Mouse (Mus musculus) spleen, postnatal 4 days (tissue): ENCODE data around the gene Irak2.

Experiments used
- DNase-seq, 2 experiments: peaks; one replicate each; pipeline ENCODE4 v3.0.0; 2022; ENCODE audit warnings: low spot score in 2 of 2

Irak2 gene

DNA sequence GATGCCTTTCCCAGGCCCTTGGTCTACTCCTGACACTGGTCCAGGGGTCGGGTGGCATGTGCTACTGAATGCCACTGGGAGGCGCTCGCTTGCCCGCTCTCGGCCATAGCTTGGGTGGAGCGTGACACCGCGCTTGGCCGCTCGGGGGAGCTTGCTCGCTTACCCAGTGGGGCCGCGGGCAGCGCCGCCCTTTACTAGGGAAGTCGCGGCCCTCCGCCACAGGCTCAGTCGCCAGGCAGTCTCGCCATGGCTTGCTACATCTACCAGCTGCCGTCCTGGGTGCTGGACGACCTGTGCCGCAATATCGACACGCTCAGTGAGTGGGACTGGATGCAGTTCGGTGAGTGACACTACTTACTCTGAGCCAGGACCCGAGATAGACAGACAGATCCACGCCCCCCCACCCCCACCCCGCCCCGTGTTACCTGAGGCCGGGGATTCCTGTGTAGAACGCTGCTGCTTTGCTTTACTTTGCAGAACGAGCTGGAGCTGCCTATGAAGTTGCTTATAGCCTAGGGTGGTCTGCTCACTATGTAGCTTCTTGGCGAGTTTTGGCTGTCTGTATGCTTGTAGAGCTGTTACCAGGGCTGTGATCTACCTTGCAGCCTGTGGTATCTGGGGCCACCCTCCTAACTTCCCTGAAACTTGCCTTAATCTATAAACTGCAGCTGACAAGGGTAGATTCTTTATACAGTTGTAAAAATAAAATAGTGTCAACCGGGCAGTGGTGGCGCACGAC, at the start of gene Irak2:
Gene Irak2, plus strand, starts transcription at position 166 of the 739 bp plus-strand sequence.
- peak; percentile 95 to 98 for DNase-seq

DNA sequence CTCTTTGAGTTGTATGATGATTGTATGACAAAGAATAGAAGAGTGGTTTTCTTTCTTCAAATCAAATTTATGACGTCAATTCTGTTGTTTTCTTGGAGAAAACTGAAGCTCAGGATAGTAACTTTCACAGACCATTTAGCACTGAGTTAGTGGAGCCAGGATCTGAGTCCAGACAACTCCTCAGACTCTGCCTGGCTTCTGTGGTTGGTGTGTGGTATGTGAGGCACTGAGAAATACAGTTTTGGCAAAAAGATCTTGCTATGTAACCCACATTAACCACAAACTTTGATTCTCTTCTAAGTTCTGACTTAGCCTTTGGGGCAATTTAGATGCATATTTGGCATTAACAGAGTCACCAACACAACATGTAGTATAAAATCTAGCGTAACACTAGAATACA, 45.6 kb upstream of the Irak2 start:
- no peak for DNase-seq

DNA sequence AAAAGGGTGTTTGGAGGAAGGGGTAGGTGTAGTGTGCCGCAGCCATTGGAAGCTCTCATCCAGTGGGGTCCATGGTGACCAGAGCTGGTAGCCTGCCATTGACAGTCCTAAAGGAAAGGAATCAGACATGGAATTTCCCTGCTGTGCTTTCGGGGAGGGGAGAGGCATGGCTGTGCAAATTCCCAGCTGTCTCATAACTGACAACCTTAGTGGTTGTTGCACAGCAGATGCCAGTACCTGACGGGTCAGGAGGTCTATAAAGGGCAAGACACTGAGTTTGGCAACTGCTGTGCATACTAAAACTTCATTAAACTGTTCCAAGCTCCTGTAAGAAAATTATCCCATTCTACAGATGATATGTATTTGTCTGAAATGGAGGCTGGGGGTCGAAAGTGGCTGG, 40.3 kb upstream of the Irak2 start:
- no peak for DNase-seq

DNA sequence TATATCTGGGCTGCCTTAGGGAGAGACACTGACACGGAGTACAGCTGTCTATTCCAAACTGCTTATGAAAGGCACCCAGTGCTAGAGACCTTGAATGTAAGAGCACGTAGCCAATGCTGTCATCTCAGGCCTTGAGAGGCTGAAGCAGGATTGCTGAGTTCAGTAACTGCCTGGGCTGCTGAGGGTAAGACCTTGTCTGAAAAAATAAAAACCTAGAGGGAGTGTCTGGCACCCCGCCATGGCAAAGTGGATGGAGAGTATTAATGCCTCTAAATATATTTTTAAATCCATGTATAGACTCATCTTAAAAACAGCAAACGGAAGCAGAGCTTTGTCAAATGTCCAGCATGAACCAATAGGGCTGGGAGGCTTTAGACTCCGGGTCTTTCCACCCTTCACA, 38.4 kb upstream of the Irak2 start:
- DNase-seq: no peak

DNA sequence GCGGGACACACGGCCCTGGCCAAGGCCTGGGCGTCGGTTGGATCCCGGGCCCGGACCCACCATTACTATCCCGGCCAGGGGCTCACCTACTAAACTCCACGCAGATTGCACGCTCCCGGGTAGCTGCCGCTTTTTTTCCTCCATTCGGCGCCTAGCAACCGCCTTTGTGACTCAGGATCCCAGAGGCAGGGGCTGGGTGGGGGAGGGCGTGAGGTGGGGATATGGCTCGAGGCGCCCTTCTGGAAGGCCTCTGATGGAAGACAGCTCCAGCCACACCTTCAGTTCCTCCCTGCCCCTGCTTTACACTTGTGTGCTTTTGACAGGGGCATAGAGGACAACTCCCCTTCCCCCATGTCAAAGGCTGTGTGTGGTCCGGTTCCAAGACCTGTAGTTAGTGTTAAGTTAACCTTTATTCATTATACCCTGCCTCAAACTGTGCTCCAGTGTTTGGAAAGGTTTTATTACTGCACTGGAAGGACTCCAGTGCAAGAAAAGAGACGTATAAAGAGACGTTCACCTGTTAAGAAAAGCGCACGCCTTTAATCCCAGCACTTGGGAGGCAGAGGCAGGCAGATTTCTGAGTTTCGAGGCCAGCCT, 37.6 kb upstream of the Irak2 start, which contains the start of gene Fancd2os:
Gene Fancd2os, minus strand, starts transcription at position 173 of the 597 bp plus-strand sequence.
- no peak for DNase-seq

DNA sequence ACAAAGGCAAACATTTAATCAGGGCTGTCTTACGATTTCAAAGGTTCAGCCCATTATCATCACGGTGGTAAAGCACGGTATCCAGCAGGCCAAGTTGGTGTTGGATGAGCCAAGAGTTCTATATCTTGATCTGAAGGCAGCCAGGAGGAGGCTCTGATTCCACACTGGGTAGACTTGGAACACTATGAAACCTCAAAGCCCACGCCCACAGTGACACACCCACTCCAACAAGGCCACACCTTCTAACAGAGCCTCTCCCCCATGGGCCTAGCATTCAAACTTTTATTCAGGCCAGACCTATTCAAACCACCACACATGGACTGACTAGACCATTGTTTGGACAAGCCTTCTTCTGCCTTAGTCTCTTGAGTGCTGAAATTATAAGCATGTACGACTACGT, 35.4 kb upstream of the Irak2 start:
- no peak for DNase-seq

DNA sequence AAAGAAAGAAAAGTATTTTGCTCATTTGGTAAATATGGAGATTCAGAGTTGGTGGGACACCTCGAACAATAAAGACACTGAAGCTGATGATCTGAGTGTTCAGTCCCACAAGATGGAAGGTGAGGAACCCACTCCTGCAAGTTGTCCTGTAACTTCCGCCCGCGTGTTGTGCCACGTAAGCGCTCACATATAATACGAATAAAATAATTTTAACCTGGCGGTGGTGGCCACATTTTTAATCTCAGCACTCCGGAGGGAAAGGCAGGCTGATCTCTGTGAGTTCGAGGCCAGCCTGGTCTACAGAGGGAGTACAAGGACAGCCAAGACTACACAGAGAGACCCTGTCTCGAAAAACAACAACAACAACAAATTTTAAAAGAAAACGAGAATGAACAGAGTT, 34.3 kb upstream of the Irak2 start:
- DNase-seq: no peak

DNA sequence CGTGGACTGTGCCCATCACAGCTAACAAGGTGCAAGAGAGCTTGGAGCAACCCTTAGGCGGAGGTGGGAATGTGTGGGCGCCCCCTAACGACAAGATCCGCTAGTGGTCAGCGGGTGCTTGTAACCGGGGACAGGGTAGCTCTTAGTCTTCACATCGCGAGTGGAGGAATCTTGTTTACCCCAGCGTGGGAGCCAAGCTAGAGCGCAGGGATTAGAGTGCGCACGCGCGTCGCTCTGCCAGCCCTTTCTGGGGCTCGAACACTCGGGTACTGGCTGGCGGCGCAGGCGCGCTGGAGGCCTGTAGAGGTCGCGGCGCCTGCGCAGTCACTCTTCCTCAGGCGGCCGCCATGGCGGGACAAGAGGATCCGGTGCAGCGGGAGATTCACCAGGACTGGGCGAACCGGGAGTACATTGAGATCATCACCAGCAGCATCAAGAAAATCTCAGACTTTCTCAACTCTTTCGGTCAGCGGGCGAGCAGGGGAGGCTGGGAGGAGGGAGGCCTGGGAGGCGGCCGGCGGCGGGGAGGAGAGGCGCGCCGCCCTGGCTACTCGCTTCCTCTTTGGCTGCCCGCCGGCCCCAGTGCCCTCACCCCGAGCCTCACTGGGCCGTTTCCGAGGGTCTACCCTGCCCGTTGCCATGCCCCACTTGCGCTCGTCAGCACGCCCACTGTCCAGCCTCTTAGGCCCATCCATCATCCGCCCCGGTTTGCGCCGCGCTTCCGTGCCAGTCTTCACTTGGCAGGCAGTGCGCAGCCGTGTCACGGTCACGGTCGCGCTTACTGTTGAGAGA, 33.6 kb upstream of the Irak2 start, which contains the start of gene Brk1:
Gene Brk1, plus strand, starts transcription at position 341 of the 792 bp plus-strand sequence.
- peak; percentile 83 to 93 for DNase-seq

DNA sequence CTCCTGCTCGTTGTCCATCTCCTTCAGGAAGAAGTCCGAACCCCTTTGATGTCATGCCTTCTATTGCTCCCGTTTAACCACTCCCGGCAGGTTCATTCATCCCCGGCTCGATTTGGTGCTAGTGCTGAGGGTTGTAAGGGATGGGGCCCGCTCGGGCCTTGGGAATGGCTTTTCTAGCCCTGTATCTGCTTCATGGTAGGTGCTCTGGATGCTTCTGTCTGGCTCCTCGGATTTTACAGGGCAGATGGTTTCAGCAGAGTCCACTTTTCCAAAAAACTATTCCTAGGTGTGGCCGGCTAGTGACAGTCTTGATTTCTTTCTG, 33.1 kb upstream of the Irak2 start:
- DNase-seq: no peak

DNA sequence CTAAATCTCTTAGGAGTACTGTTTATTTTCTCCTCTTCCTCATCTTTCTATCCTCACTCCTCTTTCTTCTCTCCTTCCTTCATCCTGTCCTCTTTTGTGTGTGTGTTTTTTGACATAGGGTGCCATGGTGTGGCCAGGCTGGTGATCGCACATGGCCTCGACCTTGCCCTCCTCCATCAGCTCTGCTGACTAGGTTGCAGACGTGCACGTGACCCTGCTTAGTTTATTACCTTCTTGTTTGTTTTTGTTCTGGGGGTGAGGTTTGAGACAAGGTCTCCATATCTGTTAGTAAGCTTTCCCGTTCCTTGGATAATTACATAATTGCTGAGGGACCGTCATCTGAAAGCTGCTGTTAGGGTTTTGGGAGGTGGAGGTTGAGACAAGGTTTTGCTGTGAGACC, 29.4 kb upstream of the Irak2 start:
- no peak for DNase-seq

DNA sequence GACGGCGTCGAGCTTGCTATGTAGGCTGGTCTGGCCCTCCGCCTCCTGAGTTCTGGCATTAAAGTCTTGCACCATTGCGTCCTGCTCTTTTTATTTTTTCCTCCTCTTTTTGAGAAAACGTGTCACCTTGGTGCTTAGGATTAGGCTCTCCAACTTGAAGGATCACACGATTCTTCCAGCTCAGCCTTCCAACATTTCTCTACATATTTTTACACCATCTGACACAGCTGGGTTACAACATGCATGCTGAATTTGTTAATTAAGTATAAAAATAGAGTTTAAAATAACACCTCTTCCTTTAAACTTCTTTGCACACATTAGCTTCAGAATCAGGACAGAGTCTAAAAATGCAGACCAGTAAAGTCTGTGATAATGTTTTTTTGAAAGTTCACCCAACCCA, 29.0 kb upstream of the Irak2 start:
- no peak for DNase-seq

DNA sequence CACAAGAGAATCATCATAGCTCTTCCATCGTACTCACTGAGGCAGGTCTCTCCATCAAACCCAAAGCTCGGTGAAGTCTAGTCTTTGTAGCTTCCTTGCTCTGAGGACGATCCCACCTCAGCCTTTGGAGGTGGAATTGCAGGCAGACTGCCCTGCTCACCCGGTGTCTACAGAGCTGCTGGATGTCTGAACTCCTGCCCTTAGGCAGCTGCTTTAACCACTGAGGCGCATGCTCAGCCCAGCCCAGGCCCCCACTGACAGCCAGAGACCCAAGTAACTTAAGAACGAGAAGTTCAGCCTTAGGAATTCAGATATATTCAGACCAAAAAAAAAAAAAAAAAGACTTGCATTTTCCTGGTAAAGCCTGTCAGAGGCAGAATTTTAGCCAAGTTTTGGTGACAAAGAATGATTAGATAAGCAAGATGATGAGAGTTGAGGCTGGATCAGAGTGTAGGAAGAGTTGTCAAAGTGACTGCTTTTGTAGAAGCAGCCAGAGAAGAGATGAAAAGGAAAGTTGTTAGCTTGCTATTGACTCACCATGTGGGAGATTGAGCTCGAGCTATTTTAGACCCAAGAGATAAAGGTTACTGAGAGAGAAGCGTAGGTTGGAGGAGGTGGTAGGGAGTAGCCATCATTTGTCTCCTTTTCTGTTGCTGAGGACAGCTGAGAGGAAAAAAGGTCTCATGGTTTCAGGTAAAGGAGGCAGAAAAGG, 25.9 kb upstream of the Irak2 start:
- no peak for DNase-seq

DNA sequence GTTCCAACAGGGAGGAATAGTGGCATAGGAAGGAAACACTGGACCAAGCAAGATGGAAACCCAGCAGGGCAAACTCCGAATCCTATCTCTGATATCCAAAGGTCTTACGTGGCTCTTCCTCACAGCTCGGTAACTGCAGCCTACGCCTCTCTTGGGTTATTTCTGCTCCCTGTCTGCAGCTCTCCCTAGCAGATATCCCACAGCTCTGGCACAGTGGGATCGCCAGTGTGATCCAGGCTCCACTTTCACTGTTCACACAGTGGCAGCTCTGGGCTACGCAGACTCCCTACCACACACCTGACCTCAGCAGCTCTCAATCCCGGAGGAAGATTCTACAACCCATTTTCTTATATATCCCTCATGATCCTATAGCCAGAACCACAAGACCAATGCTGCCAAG, 24.1 kb upstream of the Irak2 start:
- no peak for DNase-seq

DNA sequence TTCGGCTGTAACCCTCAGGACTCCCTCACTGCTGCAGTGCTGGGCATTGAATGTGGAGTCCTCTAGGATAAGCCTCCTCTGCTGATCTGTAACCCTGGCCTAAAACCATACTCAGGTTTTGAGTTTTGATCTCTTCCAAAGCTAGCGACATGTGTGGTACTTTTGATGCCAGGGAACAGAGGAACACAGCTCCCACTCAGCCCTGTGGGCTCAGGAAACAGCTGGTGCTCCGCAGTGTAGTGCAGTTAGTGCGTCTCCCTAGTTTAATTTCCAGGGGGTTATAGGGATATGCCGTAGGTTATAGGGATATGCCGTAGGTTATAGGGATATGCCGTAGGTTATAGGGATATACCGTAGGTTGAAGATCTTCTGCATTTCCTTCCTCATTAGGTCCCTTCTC, 23.3 kb upstream of the Irak2 start:
- DNase-seq: no peak

DNA sequence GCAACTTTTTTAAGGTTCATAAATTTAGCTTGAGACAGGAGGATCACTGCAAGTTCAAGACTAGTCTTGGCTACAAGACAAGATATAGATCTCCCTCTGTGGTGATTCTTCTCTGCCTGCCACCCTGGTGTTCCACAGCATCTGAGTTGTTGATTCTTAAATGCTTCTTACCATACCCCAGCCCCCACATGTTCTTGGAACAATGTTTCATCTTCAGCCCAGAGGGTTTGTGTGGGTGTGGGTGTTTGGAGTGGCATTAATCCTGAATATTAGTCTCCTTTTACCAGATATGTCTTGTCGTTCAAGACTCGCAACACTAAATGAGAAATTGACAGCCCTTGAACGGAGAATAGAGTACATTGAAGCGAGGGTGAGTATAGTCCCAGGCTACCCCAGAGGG, 22.8 kb upstream of the Irak2 start:
- no peak for DNase-seq

DNA sequence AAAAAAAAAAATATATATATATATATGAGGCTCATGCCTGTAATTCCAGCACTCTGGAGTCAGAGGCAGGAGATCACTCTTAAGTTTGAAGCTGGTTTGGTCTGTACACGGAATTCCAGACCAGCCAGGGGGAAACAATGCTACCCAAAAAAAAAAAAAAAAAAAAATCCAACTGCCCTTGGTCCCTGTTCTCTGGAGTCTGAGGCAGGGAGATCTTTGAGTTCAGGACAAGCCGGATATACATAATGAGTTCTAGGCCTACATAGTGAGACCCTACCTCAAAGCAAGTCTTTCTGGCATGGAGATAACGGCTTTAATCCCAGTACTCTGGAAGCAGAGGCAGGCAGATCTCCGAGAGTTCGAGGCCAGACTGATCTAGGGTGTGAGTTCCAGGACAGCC, 14.9 kb upstream of the Irak2 start:
- DNase-seq: no peak

DNA sequence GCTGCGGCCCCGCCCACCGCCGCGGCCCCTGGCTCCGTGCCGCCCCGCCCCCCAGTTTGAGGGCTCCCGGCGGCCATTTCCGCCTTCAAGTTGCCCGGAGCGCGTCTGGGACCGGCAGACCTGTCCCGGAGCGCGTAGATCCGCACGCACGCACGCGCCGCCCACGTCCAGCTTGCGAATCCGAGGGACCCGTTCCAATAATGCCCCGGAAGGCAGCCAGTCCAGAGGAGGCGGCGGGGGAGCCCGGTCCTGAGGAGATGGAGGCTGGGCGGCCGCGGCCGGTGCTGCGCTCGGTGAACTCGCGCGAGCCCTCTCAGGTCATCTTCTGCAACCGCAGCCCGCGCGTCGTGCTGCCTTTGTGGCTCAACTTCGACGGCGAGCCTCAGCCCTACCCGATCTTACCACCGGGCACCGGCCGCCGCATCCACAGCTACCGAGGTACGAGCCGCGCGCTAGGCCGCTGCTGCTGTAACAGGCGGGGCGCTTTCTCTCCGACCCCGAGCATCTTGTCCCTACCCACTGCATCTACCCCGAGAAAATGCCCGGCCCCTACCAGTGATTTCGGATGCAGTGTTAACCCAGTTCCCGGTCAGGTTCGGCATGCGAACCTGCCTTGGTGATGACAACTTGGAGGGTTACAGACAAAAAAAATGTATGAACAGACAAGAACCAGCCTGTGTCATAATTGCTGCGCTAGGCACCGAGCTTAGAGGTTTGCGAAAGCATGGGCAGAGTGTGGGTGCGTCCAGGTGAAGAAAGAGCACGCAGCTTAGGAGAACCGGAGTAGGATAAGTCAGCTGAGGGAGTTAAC, 14.1 kb upstream of the Irak2 start, which contains the start of gene Vhl:
Gene Vhl, plus strand, starts transcription at position 19 of the 811 bp plus-strand sequence.
- DNase-seq: peak; percentile 84 to 95

DNA sequence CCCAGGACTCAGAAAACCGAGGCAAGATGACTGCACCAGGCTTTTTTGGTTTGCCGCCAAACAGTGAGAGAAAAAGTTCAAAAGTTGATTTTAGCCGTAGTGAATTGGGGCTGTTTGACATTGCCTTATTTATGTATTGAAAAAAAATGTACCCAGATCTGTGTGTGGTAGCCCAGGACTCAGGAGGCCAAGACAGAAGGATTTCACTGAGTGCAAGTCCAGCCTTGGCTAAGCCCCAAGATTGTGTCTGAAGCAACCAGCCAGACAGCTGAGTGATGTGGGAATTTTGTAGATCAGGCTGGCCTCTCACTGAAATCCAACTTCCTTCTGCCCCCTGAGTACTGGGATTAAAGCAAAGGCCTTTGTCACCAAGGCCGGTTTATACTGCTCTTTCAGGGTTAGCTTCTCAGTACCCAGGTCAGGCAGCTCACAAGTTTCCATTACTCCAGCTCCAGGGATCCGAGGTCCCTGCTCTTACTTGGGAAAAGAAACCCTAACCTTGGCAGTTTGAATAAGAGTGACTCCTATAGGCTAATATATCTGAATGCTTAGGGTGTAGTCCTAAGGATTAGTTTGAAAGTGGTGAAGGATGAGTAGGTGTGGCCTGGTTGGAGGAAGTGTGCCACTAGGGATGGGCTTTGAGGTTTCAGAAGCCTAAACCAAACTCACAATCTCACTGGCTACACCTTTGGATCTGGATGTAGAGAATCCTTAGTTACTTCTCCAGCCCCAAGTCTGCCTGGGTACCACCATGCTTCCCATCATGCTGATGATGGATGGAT, 13.1 kb upstream of the Irak2 start:
- DNase-seq: no peak

DNA sequence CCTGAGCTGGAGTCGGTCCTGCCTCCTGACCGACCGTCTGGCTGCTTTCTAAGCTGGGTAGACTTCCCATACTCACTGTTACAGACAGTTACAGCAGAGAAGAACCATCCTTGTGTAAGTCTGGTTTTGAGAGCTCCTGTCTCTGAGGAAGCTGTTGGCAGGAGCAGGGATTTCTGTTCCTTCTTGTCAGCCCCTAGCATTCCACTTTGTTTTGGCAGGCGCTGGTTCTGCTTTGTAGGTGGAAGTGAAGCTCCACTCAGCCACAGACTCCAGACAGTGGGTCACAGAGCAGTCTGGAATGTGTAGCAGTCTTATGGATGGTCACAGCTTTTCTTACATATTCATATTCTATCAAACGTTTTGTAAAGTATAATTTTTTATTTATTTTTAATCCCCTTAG, 7.9 kb upstream of the Irak2 start:
- no peak for DNase-seq

DNA sequence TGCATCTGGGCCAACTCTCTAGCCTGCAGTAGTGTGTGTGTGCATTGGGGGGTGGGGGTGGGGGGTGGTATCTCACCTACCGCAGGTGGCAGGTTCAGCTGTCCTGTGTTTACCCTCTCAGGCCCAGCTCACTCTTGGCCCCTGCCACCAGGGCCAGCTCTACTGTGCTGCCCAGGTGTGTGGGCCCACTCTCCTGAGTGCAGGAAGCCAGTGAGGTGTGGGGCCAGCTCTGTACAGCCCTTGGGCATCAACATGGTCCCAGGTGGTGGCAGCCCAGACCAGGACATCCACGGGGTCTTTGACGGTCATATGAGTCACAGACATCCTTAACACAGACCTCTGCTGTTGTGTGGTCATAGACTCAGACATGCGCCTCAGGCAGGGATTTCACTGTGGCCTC, 5.4 kb upstream of the Irak2 start:
- DNase-seq: no peak

DNA sequence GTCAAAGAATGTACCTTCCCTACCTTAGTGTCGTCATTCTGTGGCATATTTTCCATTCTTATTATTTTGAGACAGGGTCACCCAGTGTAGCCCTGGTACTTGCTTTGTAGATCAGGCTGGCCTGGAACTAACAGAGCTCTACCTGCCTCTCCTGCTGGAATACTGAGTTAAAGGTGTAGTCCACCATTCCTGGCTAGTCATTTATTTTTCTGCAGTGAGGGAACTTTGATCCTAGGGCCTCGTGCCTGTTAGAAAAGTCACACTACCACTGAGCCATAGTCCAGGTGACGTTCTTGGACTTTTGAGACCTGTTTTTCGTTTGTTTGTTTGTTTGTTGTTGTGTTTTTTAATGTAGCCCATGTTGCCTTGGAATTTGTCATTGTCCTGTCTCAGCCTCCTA, 934 bp downstream of the Irak2 start:
- DNase-seq: no peak
